Mouse (Mus musculus): ENCODE data around the gene Mrpl45.
A peak's percentile ranks its signal among the peaks of the same experiment; 100 is the strongest.

The Mrpl45 gene

GRCm38 (mm10) chr11:97333044-97333443, 17.5 kb downstream of the Mrpl45 start:
- no peak for DNase-seq (ENCODE audit: low read depth, low spot score)

- DNase-seq (ENCODE audit: low read depth, low spot score), result no peak
These were observed 18.4 kb downstream of the Mrpl45 start for GRCm38 (mm10) chr11:97333896-97334295.

GRCm38 (mm10) chr11:97334400-97334799, 18.9 kb downstream of the Mrpl45 start:
- no peak for DNase-seq (ENCODE audit: low read depth, low spot score)

- DNase-seq (ENCODE audit: low read depth, low spot score), result no peak
These were observed 20.7 kb downstream of the Mrpl45 start for GRCm38 (mm10) chr11:97336238-97336637.

- no peak for DNase-seq (ENCODE audit: low read depth, low spot score)
These were observed 21.3 kb downstream of the Mrpl45 start for GRCm38 (mm10) chr11:97336751-97337345.

GRCm38 (mm10) chr11:97337363-97337762, 21.8 kb downstream of the Mrpl45 start:
- DNase-seq (ENCODE audit: low read depth, low spot score), result no peak

- no peak for DNase-seq (ENCODE audit: low read depth, low spot score)
These were observed 22.9 kb downstream of the Mrpl45 start for GRCm38 (mm10) chr11:97338302-97338976.

- no peak for DNase-seq (ENCODE audit: low read depth, low spot score)
These were observed 23.4 kb downstream of the Mrpl45 start for GRCm38 (mm10) chr11:97338977-97339315.

GRCm38 (mm10) chr11:97343175-97343574, 27.7 kb downstream of the Mrpl45 start:
- peak; percentile 48 for DNase-seq (ENCODE audit: low read depth, low spot score)

GRCm38 (mm10) chr11:97343619-97344018, 28.1 kb downstream of the Mrpl45 start:
- peak; percentile 74 for DNase-seq (ENCODE audit: low read depth, low spot score)

GRCm38 (mm10) chr11:97345446-97345845, 29.9 kb downstream of the Mrpl45 start:
- peak; percentile 32 for DNase-seq (ENCODE audit: low read depth, low spot score)

GRCm38 (mm10) chr11:97346383-97346782, 30.9 kb downstream of the Mrpl45 start:
- DNase-seq (ENCODE audit: low read depth, low spot score), result no peak

GRCm38 (mm10) chr11:97347291-97347690, 31.8 kb downstream of the Mrpl45 start:
- no peak for DNase-seq (ENCODE audit: low read depth, low spot score)

GRCm38 (mm10) chr11:97350035-97350434, 34.5 kb downstream of the Mrpl45 start:
- no peak for DNase-seq (ENCODE audit: low read depth, low spot score)

GRCm38 (mm10) chr11:97352027-97352684, 36.6 kb downstream of the Mrpl45 start, which contains the start of gene Gpr179:
Gene Gpr179 (minus strand): TSS chr11:97352077.
- DNase-seq (ENCODE audit: low read depth, low spot score), result no peak

GRCm38 (mm10) chr11:97352935-97353597, 37.5 kb downstream of the Mrpl45 start:
- no peak for DNase-seq (ENCODE audit: low read depth, low spot score)

- DNase-seq (ENCODE audit: low read depth, low spot score), result no peak
These were observed 39.1 kb downstream of the Mrpl45 start for GRCm38 (mm10) chr11:97354646-97355045.

- no peak for DNase-seq (ENCODE audit: low read depth, low spot score)
These were observed 39.7 kb downstream of the Mrpl45 start for GRCm38 (mm10) chr11:97355247-97355646.

- peak; percentile 93 for DNase-seq (ENCODE audit: low read depth, low spot score)
These were observed 42.1 kb downstream of the Mrpl45 start for GRCm38 (mm10) chr11:97357663-97358062.

GRCm38 (mm10) chr11:97361948-97362648, 46.6 kb downstream of the Mrpl45 start, which contains the start of gene Socs7:
Gene Socs7 (plus strand): TSS chr11:97362551.
- peak; percentile 95 for DNase-seq (ENCODE audit: low read depth, low spot score)

- DNase-seq (ENCODE audit: low read depth, low spot score), result no peak
These were observed 47.1 kb downstream of the Mrpl45 start for GRCm38 (mm10) chr11:97362649-97362942.

All from CD4-positive, CD25-positive, alpha-beta regulatory T cell, adult 2 months (primary cell).